Mouse (Mus musculus): ENCODE measurements around the gene Cyp2c54.

DNA sequence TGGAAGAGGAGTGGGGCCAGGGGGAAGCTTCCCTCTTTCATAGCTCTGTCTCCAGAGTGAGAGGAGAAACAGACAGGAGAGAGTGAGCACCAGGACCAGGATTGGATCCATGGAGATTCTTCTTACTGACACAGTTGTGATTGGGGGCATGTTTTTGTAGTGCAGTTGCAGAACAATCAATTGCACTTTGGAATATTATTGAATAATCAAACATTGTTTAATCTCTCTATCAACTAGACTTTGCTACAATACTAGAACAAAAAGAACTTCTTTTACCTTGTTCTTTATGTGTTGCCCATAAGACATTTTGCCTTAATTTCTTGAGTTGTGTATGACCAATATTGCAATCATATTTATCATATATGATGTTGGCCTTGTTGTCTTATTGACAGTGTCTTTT lies at the start of gene Cyp2c54:
- no peak for TF ChIP-seq CTCF (IDR thresholded peaks at IDR 0.05; ENCODE audit: insufficient read depth, low read depth, low read length)
- TF ChIP-seq POLR2A (IDR thresholded peaks at IDR 0.05; ENCODE audit: insufficient read depth, low read depth, low read length), result no peak
